Mouse (Mus musculus): Measurements from ENCODE around the gene Auts2. TPM values are rescaled to one million over a fixed set of nuclear protein-coding genes. Genes with fewer than 3 reads are reported as not detected.
A peak's percentile ranks its signal among the peaks of the same experiment; 100 is the strongest.

Auts2 gene
- polyA plus RNA-seq, 1 experiment from 2014 or later: 19.0 TPM

DNA sequence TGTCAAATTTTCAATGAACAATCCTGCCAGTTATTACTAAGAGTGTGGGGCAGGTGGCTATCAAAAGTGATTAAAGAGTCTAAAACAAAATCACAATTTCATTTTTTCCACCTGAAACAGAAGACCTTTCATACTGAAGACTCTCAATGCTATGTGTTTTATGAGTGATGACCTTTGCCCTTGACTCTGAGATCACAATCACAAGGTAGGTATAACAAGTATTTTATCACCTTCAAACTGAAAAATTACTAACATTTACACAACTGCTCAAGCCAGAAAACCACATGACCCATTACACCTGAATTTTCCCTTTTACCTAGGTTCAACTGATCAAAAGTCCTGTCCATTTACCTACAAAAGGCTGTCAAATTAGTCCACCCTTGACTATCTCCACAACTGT, 582.7 kb downstream of the Auts2 start:
- Histone ChIP-seq H3K4me2 (replicated peaks) (no peak overlapping the region), H3K9me3 (no peaks in the 10 kb centered on the region), H3K27ac (no peak overlapping the region), H3K4me1 (replicated peaks) (no peaks in the 10 kb centered on the region), H3K4me3 (replicated peaks) (no peak overlapping the region), H3K36me3 (no peaks in the 10 kb centered on the region), H3K27me3 (replicated peaks) (no peaks in the 10 kb centered on the region), H3K9ac (no peak overlapping the region)
- ATAC-seq: peak; percentile 76

DNA sequence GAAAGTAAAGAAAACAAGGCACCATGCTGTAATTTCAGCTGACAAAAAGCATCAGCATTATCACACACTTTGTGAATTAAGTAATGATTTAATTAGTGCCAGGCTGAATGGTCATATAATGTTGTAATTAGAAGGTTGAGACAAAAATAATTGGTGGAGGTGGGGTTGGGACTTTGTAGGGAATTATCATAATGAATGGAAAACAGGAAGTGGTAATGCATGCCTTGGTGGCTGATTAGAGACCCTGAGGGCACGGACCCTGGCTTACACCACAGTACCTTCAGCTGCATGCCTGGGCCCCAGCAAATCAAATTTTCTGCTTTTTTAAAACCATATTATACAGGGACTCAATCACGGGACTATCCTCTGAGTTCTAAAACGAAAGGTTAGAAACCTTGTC, 586.1 kb downstream of the Auts2 start:
- H3K27ac ChIP-seq: no peak overlapping the region
- H3K27me3 ChIP-seq (replicated peaks): no peaks in the 10 kb centered on the region
- H3K36me3 ChIP-seq: no peaks in the 10 kb centered on the region
- WGBS: 83% methylated on average over 3 of the region's 3 CpGs
- no peaks in the 10 kb centered on the region for H3K4me1 ChIP-seq (replicated peaks)
- no peaks in the 10 kb centered on the region for H3K9me3 ChIP-seq
- no peak overlapping the region for H3K9ac ChIP-seq
- H3K4me3 ChIP-seq (replicated peaks): no peak overlapping the region
- no peak for ATAC-seq
- no peak overlapping the region for H3K4me2 ChIP-seq (replicated peaks)

DNA sequence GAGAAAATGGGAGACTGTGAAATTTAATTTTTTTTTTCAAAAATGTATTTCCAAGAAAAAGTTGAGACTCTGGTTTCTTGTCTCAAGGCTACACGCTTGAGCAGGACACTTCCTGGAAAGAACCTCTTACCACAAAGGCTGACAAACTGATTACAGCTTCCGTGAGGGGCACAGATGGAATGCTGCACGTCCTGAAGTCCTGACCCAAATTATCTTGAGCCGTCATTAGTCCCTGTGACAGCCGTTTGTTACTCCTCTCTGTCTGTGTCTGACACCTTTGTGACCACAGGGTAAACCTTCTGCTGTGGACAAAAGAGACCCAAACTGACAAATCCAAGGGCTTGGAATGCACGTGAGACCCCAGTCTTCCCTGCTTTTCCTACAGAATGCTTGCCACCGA, 587.1 kb downstream of the Auts2 start:
- Histone ChIP-seq H3K27ac (no peak overlapping the region), H3K36me3 (no peaks in the 10 kb centered on the region), H3K4me1 (replicated peaks) (no peaks in the 10 kb centered on the region), H3K4me2 (replicated peaks) (no peak overlapping the region), H3K4me3 (replicated peaks) (no peak overlapping the region), H3K9ac (no peak overlapping the region), H3K9me3 (no peaks in the 10 kb centered on the region), H3K27me3 (replicated peaks) (no peaks in the 10 kb centered on the region)
- WGBS: 39% methylated on average over 7 of the region's 7 CpGs
- no peak for ATAC-seq

GRCm38 (mm10) chr5:131955227-131956016, 587.7 kb downstream of the Auts2 start:
- Histone ChIP-seq H3K4me2 (replicated peaks) (no peak overlapping the region), H3K36me3 (no peaks in the 10 kb centered on the region), H3K27me3 (replicated peaks) (no peaks in the 10 kb centered on the region), H3K4me1 (replicated peaks) (no peaks in the 10 kb centered on the region), H3K9ac (no peak overlapping the region), H3K4me3 (replicated peaks) (no peak overlapping the region), H3K9me3 (no peaks in the 10 kb centered on the region), H3K27ac (no peak overlapping the region)
- 90% methylated on average over 8 of the region's 8 CpGs for WGBS
- no peak for ATAC-seq

DNA sequence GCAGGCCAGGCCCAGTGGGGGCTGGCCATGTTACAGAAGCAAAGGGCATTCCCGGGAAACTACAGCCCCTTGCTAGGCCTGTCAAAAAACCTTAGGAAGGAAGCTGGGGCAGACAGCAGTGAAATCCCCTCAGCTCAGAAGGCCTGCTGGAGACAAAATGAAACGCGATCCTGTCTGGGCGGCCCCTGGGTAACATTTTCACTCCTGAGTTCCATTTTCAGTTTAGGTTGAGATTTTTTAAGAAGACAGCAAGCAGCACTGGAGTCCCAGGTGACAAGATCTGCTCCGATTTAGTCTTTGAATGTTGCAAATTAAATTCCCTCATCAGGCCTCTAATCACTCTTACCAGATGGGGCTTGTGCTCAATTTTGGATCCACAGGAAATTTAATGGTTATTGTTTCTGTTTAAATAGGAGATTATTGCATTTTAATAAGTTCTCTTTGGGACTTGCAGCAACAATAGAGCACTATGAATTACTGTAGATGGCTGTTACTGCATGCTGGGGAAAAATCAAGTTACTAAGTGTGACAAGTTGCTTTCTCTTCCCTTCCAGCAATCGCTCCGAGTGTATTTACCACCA, 594.5 kb downstream of the Auts2 start:
- no peak overlapping the region for H3K27ac ChIP-seq

GRCm38 (mm10) chr5:131946801-131947200, 596.3 kb downstream of the Auts2 start:
- Histone ChIP-seq H3K27me3 (replicated peaks) (no peaks in the 10 kb centered on the region), H3K4me2 (replicated peaks) (no peak overlapping the region), H3K4me3 (replicated peaks) (no peak overlapping the region), H3K9ac (no peak overlapping the region), H3K36me3 (no peaks in the 10 kb centered on the region), H3K4me1 (replicated peaks) (no peaks in the 10 kb centered on the region), H3K27ac (no peak overlapping the region), H3K9me3 (no peaks in the 10 kb centered on the region)
- WGBS: 68% methylated on average over 5 of the region's 5 CpGs
- no peak for ATAC-seq

More for the DNA sequence above, 594.5 kb downstream of the Auts2 start:
- Histone ChIP-seq H3K27me3 (replicated peaks) (no peaks in the 10 kb centered on the region), H3K9me3 (no peaks in the 10 kb centered on the region), H3K36me3 (no peaks in the 10 kb centered on the region), H3K4me1 (replicated peaks) (no peaks in the 10 kb centered on the region), H3K4me2 (replicated peaks) (no peak overlapping the region), H3K9ac (no peak overlapping the region), H3K4me3 (replicated peaks) (no peak overlapping the region)
- ATAC-seq: no peak
- WGBS: 57% methylated on average over 7 of the region's 7 CpGs

GRCm38 (mm10) chr5:131944761-131945160, 598.4 kb downstream of the Auts2 start:
- H3K36me3 ChIP-seq: no peaks in the 10 kb centered on the region
- no peaks in the 10 kb centered on the region for H3K27me3 ChIP-seq (replicated peaks)
- H3K9me3 ChIP-seq: no peaks in the 10 kb centered on the region
- H3K9ac ChIP-seq: no peak overlapping the region
- H3K4me1 ChIP-seq (replicated peaks): no peaks in the 10 kb centered on the region
- WGBS: 57% methylated on average over 2 of the region's 2 CpGs
- H3K4me2 ChIP-seq (replicated peaks): no peak overlapping the region
- H3K27ac ChIP-seq: no peak overlapping the region
- no peak for ATAC-seq
- H3K4me3 ChIP-seq (replicated peaks): no peak overlapping the region

- no peaks in the 10 kb centered on the region for H3K36me3 ChIP-seq
- H3K27ac ChIP-seq: no peak overlapping the region
- H3K9ac ChIP-seq: no peak overlapping the region
- H3K9me3 ChIP-seq: no peaks in the 10 kb centered on the region
- WGBS: 77% methylated on average over 7 of the region's 7 CpGs
- no peak overlapping the region for H3K4me3 ChIP-seq (replicated peaks)
- H3K27me3 ChIP-seq (replicated peaks): no peaks in the 10 kb centered on the region
- H3K4me1 ChIP-seq (replicated peaks): no peaks in the 10 kb centered on the region
- no peak overlapping the region for H3K4me2 ChIP-seq (replicated peaks)
- no peak for ATAC-seq
These were observed 614.4 kb downstream of the Auts2 start for GRCm38 (mm10) chr5:131928696-131929095.

DNA sequence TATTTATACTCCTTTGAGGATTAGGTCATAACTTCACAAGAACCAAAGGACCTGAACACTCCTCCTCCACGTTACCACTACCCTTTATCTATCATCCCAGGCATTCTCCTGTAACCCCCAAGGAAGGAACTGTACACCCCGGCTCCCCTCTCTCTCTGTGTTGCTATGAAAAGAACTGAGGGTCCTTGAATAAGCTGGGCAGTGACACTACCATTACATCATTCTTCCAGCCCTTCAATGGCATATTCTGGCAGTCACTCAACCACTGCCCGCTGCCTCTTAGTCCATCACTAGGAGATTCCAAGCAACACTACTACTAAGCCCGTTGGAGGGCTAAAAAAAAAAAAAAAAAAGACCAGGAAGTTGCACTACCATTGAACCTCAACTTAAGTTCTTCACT, 620.4 kb downstream of the Auts2 start:
- Histone ChIP-seq H3K9ac (no peak overlapping the region), H3K9me3 (no peaks in the 10 kb centered on the region), H3K27ac (no peak overlapping the region), H3K4me2 (replicated peaks) (no peak overlapping the region), H3K4me1 (replicated peaks) (no peaks in the 10 kb centered on the region), H3K4me3 (replicated peaks) (no peak overlapping the region), H3K36me3 (no peaks in the 10 kb centered on the region), H3K27me3 (replicated peaks) (no peaks in the 10 kb centered on the region)
- WGBS: 84% methylated on average over 4 of the region's 4 CpGs
- ATAC-seq: no peak

GRCm38 (mm10) chr5:131922118-131922517, 621.0 kb downstream of the Auts2 start:
- no peak overlapping the region for H3K27ac ChIP-seq
- H3K36me3 ChIP-seq: no peaks in the 10 kb centered on the region
- WGBS: 62% methylated on average over 5 of the region's 5 CpGs
- no peaks in the 10 kb centered on the region for H3K4me1 ChIP-seq (replicated peaks)
- H3K9ac ChIP-seq: no peak overlapping the region
- H3K9me3 ChIP-seq: no peaks in the 10 kb centered on the region
- no peak overlapping the region for H3K4me3 ChIP-seq (replicated peaks)
- no peak overlapping the region for H3K4me2 ChIP-seq (replicated peaks)
- no peaks in the 10 kb centered on the region for H3K27me3 ChIP-seq (replicated peaks)
- peak; percentile 71 for ATAC-seq

DNA sequence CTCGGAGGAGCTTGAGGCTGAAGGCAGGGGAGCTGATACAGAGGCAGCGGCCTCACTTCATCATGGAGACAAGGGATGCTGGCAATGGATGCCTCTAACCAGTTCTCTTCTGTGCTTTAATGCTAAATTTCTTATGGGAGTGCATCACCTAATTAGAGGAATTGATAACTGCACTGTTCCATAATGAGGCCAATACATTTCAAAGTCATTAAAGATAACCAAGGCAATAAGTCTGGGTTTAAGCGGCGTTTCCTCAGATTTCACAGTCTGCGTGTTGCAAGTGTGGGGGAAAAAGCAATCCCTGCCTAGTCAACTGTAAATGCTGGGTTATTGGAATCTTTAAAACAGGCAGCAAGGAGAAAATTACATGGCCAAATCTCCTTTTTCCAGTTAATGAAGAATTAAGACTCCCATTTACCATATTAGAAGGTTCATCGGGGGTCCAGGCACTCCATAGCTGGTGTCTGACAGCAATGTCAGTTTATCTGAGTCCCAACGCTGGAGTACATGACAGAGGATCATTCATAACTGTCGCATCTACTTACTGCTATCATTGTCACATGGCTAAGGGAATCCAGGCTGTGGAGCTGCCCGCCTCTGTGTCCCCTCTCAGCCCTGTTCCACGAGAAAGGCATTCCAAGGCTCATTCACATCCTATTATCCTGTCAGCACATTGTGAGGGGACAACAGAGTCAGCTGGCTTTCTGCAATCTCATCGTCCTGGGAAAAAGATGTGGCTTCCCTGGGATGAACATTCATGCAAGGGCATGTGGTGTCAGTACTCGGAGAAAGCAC, 623.0 kb downstream of the Auts2 start:
- no peak overlapping the region for H3K27ac ChIP-seq
- 82% methylated on average over 12 of the region's 12 CpGs for WGBS
- no peak overlapping the region for H3K4me3 ChIP-seq (replicated peaks)
- no peak for ATAC-seq
- no peaks in the 10 kb centered on the region for H3K4me1 ChIP-seq (replicated peaks)
- H3K4me2 ChIP-seq (replicated peaks): no peak overlapping the region
- no peaks in the 10 kb centered on the region for H3K9me3 ChIP-seq
- no peak overlapping the region for H3K9ac ChIP-seq
- H3K36me3 ChIP-seq: no peaks in the 10 kb centered on the region
- H3K27me3 ChIP-seq (replicated peaks): no peaks in the 10 kb centered on the region

- Histone ChIP-seq H3K27ac (no peak overlapping the region), H3K36me3 (no peaks in the 10 kb centered on the region), H3K9me3 (no peaks in the 10 kb centered on the region), H3K4me2 (replicated peaks) (no peak overlapping the region), H3K4me1 (replicated peaks) (no peaks in the 10 kb centered on the region), H3K27me3 (replicated peaks) (no peaks in the 10 kb centered on the region), H3K4me3 (replicated peaks) (no peak overlapping the region), H3K9ac (no peak overlapping the region)
- 74% methylated on average over 12 of the region's 12 CpGs for WGBS
- no peak for ATAC-seq
These were observed 626.2 kb downstream of the Auts2 start for GRCm38 (mm10) chr5:131916791-131917403.
